Mouse (Mus musculus): ENCODE data around the gene Izumo1r.

GRCm38 (mm10) chr9:14864726-14865125 is 39.0 kb downstream of the Izumo1r start:
- no peak for TF ChIP-seq GATA1 (IDR thresholded peaks at IDR 0.05; ENCODE audit: borderline replicate concordance, low read length)
- no peak for TF ChIP-seq FLI1 (IDR thresholded peaks at IDR 0.05; ENCODE audit: low read length)

Measured in megakaryocyte, embryonic 14.5 days (primary cell).